Mouse (Mus musculus) small intestine, adult 2 months (tissue): Measurements from ENCODE around the gene Fam216b. TPM values are rescaled to one million over a fixed set of nuclear protein-coding genes. Genes with fewer than 3 reads are reported as not detected.

Source experiments
- H3K27ac ChIP-seq: fragments of 200-500 bp; 2 replicates; pipeline ENCODE4 v1.5.1; 2012; ENCODE audit warnings: low read depth, low read length, control low read depth, inconsistent platforms; ENCODE audit not compliant: insufficient read depth
- H3K27me3 ChIP-seq: fragments of 200-500 bp; 2 replicates; pipeline ENCODE4 v1.6.1; 2012; ENCODE audit warnings: mild to moderate bottlenecking, moderate library complexity, low read length, inconsistent platforms; ENCODE audit not compliant: control insufficient read depth, insufficient read depth
- H3K36me3 ChIP-seq: fragments of 200-500 bp; 2 replicates; pipeline ENCODE4 v1.6.1; 2012; ENCODE audit warnings: mild to moderate bottlenecking, low read length, control low read depth, inconsistent platforms; ENCODE audit not compliant: control insufficient read depth, insufficient read depth
- H3K4me1 ChIP-seq: fragments of 200-500 bp; 2 replicates; pipeline ENCODE4 v1.6.1; 2012; ENCODE audit warnings: low read length, inconsistent platforms, mixed read lengths; ENCODE audit not compliant: control insufficient read depth, insufficient read depth, insufficient read length
- H3K4me3 ChIP-seq: fragments of 200-500 bp; 2 replicates; pipeline ENCODE4 v1.5.1; 2012; ENCODE audit warnings: low read depth, mild to moderate bottlenecking, control low read depth, inconsistent platforms, low read length, moderate library complexity
- CTCF ChIP-seq: fragments of 200-500 bp; IDR thresholded peaks from 2 replicates; pipeline ENCODE4 v1.5.1; 2012; ENCODE audit warnings: low read depth, mild to moderate bottlenecking, control low read depth, inconsistent platforms, low read length, moderate library complexity, mixed read lengths; ENCODE audit not compliant: insufficient replicate concordance, insufficient read length; ENCODE audit errors: extremely low read depth
- POLR2A ChIP-seq: fragments of 200-500 bp; IDR thresholded peaks from 2 replicates; pipeline ENCODE4 v1.6.1; 2012; ENCODE audit warnings: low read depth, mild to moderate bottlenecking, control low read depth, inconsistent platforms, low read length, moderate library complexity
- WGBS: fragments of 180-500 bp; shearing (Covaris S2); methylation state at CpG from one replicate; pipeline ENCODE4 v1.1.7; 2018; 5-methylcytosine and 5-hydroxymethylcytosine counted together
- polyA plus RNA-seq: library from polyadenylated mRNA; depleted of rRNA; stranded (reverse); fragments of >200 nt; gene quantifications from 2 replicates; pipeline ENCODE4 v1.2.3, GENCODE M21; 2012; rRNA removed

Fam216b gene
- polyA plus RNA-seq: not detected in 2 replicates

DNA sequence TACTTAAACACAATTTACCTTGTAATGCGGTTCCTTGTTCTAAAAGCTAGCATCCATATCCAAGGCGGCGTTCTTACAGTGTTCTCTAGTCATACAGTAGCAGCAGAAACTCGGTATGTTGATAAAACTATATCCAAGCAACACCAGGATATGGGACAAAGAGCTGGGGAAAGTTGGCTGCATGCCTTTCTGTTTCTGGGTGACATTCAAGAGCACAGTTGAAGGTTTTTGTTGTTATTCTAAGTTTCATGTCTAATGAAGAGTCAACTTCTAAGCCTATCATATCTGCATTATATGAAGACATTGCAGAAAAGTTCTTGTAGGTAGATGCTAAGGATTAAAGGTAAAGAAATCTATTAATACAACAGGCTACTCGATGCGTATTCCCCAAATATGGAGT is at the start of gene Fam216b:
TSS of gene Fam216b (minus strand) at position 101 of the 400 bp plus-strand sequence.
- Histone ChIP-seq H3K27me3 (no peaks in the 10 kb centered on the region), H3K36me3 (no peaks in the 10 kb centered on the region), H3K4me1 (no peaks in the 10 kb centered on the region), H3K27ac (no peak within 1 kb of the TSS), H3K4me3 (no peak within 1 kb of the TSS)
- WGBS: 82% methylated on average over 6 of the region's 6 CpGs
- TF ChIP-seq POLR2A (no peak), CTCF (no peak)

- Histone ChIP-seq H3K4me3 (no peak overlapping the region), H3K27ac (no peak overlapping the region), H3K27me3 (no peaks in the 10 kb centered on the region), H3K36me3 (no peaks in the 10 kb centered on the region), H3K4me1 (no peaks in the 10 kb centered on the region)
- WGBS: 67% methylated on average over 5 of the region's 5 CpGs
- TF ChIP-seq CTCF: no peak
- TF ChIP-seq POLR2A: no peak
These were observed 43.7 kb upstream of the Fam216b start for GRCm38 (mm10) chr14:78132368-78133052.

- Histone ChIP-seq H3K36me3 (no peaks in the 10 kb centered on the region), H3K4me1 (no peaks in the 10 kb centered on the region), H3K27me3 (no peaks in the 10 kb centered on the region), H3K4me3 (no peak overlapping the region), H3K27ac (no peak overlapping the region)
- TF ChIP-seq POLR2A (no peak), CTCF (no peak)
- 68% methylated on average over 3 of the region's 3 CpGs for WGBS
These were observed 37.9 kb upstream of the Fam216b start for GRCm38 (mm10) chr14:78126670-78127069.

DNA sequence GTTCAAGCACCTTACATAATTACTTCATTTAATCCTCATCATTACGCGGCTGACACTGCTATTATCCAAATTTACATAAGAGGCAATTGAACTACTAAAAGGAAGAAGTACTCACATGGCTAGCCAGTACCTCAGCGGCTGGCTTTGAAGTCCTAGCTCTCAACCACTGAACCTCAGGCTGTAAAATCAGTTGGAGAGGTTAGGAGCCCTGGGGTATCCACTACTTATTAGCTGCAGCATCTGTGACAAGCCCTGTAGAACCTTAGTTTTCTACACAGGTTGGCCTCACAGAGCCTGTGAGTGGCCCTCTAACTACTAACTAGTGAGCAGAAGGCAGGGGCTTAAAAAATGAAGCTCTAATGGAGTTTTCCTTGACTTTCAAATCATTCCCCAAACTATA is 31.5 kb upstream of the Fam216b start:
- H3K36me3 ChIP-seq: no peaks in the 10 kb centered on the region
- no peak overlapping the region for H3K4me3 ChIP-seq
- 76% methylated on average over 3 of the region's 3 CpGs for WGBS
- no peak overlapping the region for H3K27ac ChIP-seq
- no peaks in the 10 kb centered on the region for H3K27me3 ChIP-seq
- H3K4me1 ChIP-seq: no peaks in the 10 kb centered on the region
- TF ChIP-seq POLR2A: no peak
- TF ChIP-seq CTCF: no peak

DNA sequence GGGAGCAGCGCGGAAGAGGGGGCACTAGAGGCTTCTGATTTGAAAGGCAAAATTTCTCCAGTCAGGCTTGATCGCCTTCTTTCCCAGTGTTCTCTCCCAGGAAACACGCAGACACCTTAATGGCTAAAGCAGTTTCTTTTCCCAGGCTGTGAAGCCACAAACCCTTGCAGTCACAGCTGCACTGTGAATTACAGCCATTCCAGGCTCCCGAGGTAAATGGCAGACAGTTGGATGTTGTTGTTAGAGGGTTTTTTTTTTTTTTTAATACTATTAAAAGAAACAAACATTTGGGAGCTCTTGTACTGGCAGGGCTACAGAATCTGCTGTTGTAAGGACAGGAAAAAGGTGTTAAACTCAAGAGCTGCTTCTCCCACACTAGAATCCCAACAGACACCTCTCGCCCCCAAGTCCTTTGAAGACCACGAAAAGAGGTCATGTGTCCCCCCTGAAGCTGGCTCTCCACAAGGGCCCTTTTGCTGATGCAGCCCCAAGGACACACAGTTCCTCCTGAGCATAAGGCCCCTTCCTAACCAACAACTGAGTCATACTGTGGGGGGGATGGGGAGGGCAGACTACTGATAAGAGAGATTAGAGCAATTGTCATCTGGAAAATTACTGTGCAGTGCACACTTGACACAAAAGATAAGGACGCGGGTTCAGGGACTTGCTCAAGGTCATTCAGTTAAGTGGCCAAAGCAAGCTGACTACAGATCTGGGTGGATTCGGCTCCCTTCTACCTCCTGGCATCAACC is 30.8 kb upstream of the Fam216b start:
- Histone ChIP-seq H3K27ac (no peak overlapping the region), H3K4me1 (no peaks in the 10 kb centered on the region), H3K27me3 (no peaks in the 10 kb centered on the region), H3K36me3 (no peaks in the 10 kb centered on the region), H3K4me3 (no peak overlapping the region)
- 64% methylated on average over 10 of the region's 10 CpGs for WGBS
- TF ChIP-seq POLR2A (no peak), CTCF (no peak)

GRCm38 (mm10) chr14:78117671-78118070 is 28.9 kb upstream of the Fam216b start:
- Histone ChIP-seq H3K27me3 (no peaks in the 10 kb centered on the region), H3K36me3 (no peaks in the 10 kb centered on the region), H3K4me3 (no peak overlapping the region), H3K27ac (no peak overlapping the region), H3K4me1 (no peaks in the 10 kb centered on the region)
- 85% methylated on average over 4 of the region's 4 CpGs for WGBS
- no peak for TF ChIP-seq CTCF
- TF ChIP-seq POLR2A: no peak

- no peak overlapping the region for H3K4me3 ChIP-seq
- H3K27ac ChIP-seq: no peak overlapping the region
- H3K36me3 ChIP-seq: no peaks in the 10 kb centered on the region
- TF ChIP-seq CTCF (no peak), POLR2A (no peak)
- whole genome bisulfite sequencing: 87% methylated on average over 2 of the region's 2 CpGs
- H3K27me3 ChIP-seq: no peaks in the 10 kb centered on the region
- H3K4me1 ChIP-seq: no peaks in the 10 kb centered on the region
These were observed 28.5 kb upstream of the Fam216b start for GRCm38 (mm10) chr14:78117268-78117667.
